Mouse (Mus musculus) megakaryocyte, embryonic 14.5 days (primary cell): ENCODE measurements at regions not wholly inside any gene's neighbourhood (a gene's known extent, or its start where the extent isn't known, plus 50 kb on each side); places are given as distances from the start of the nearest gene placed in this dataset.

Experiments used
- FLI1 ChIP-seq: IDR thresholded peaks from 2 replicates; pipeline ENCODE4 v1.6.1; 2012; ENCODE audit warnings: low read length, inconsistent platforms, mixed read lengths
- GATA1 ChIP-seq: IDR thresholded peaks from 3 replicates; pipeline ENCODE4 v1.6.1; 2012; ENCODE audit warnings: mixed read lengths, low read length, inconsistent platforms, borderline replicate concordance

DNA sequence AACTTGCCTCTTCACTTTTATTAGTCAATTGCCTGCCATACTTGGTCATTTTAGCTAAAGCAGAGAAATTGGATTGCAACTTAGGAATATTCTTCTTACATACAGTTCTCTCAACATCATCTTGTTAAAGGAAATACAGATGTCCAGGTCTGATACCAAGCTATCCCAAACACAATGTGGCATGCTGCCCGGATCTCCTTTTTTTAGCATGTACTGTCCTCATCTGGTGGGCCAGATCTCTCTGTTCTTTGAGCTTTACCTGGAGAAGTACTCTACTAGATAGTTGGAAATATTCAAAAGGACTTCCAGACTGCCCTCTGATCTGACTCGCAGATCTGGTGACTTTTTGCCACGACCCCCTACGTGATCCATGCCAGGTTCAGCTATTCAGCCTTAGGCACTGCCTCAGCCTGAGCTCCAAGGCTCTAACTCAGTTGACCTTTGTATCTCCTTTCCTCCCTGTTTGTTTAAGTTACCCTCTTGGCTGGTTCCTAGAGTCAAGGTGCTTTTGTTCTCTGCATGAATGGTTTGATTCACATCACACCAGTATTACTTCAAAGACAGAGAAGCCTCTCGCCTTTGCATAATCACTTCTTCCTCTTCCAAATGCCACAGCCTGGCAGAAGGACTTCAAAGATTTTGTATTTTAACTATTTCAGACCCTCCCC lies 232.9 kb upstream of the Krr1 start:
- TF ChIP-seq GATA1, result no peak
- TF ChIP-seq FLI1, result no peak
